Mouse (Mus musculus): ENCODE results near the gene Fscn1. TPM values are rescaled to one million over a fixed set of nuclear protein-coding genes. Genes with fewer than 3 reads are reported as not detected.

Gene Fscn1
- polyA plus RNA-seq, 2 experiments: 19.3 to 21.1 TPM

DNA sequence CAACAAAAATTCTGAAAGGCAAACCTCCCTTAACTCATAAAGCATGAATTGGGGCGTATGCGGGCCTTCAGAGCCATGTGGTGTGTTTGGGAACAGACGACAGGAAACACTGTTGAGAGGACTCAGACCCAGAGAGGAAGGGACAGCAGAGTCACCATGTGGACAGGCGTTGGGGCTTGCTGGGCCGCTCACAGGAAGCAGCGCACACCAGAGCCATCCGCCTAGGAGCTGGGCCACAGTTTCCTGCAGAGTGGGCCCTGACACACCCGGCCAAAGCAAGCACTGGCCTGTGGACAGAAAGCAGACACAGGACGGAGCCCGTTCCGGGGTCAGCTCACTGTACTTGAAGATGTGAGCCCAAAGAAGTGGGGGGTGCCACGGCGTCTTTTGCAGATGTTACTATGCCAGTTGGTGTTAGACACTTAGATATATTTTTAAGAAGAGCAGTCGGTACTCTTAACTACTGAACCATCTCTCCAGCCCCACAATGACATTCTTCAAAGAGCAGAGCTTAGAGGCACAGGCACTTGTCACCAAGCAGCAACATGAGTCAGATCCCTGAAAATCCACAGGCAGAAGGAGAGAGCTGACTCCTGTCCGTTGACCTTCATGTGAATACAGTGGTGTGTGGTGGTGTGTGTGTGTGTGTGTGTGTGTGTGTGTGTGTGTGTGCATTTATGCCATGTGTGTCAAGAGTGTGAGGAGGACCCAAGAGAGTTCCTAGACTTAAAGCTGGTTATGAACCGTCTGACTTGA is 22.1 kb downstream of the Fscn1 start:
- WGBS (ENCODE audit: insufficient replicate concordance): 46% methylated on average over 16 of the region's 16 CpGs
- peaks cover 17 to 25% of the 10 kb centered on the region in 2 experiments for H3K4me1 ChIP-seq (replicated peaks; ENCODE audit: control insufficient read depth in 2 of 2, insufficient read depth in 2 of 2, low read length in 1 of 2)
- no peak for ATAC-seq (ENCODE audit: insufficient read depth)
- H3K9me3 ChIP-seq (ENCODE audit: control insufficient read depth, low read length): no peaks in the 10 kb centered on the region
- H3K9ac ChIP-seq (replicated peaks): no peak overlapping the region
- TF ChIP-seq EP300 (IDR thresholded peaks at IDR 0.05; ENCODE audit: low read depth) (no peak), CTCF (IDR thresholded peaks at IDR 0.05; ENCODE audit: low read depth) (no peak)
- no peak overlapping the region for H3K27ac ChIP-seq
- no peaks in the 10 kb centered on the region for H3K36me3 ChIP-seq (replicated peaks; ENCODE audit: control insufficient read depth, insufficient read depth, low read depth)
- no peak for DNase-seq (ENCODE audit: low read depth in 3 of 3, low spot score in 3 of 3)
- H3K27me3 ChIP-seq (ENCODE audit: control insufficient read depth, insufficient read depth, low read length): no peaks in the 10 kb centered on the region
- H3K4me2 ChIP-seq (ENCODE audit: low read depth): no peak overlapping the region
- no peak overlapping the region for H3K4me3 ChIP-seq (ENCODE audit: insufficient read depth in 1 of 2, low read depth in 2 of 2, low read length in 2 of 2)

DNA sequence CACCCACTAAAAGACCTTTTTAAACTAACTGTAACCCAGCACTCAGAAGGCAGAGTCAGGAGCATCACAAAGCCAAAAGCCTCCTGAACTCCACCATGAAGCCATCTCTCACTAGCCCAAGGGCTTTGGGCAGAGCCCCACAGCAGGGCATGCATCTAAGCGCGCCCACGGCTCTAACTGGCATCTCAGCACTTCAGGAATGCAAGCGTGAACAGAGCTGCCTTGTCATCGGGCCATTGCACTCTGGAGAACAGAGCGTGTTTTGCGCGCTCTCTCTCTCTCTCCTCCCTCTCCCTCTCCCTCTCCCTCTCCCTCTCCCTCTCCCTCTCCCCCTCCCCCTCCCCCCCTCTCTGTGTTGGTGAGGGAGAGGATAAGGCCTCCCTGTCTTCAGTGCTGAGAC is 23.0 kb downstream of the Fscn1 start:
- Histone ChIP-seq H3K27ac (no peak overlapping the region), H3K4me1 (replicated peaks; ENCODE audit: control insufficient read depth in 2 of 2, insufficient read depth in 2 of 2, low read length in 1 of 2) (peaks cover 17 to 25% of the 10 kb centered on the region in 2 experiments), H3K9me3 (ENCODE audit: control insufficient read depth, low read length) (no peaks in the 10 kb centered on the region), H3K27me3 (ENCODE audit: control insufficient read depth, insufficient read depth, low read length) (no peaks in the 10 kb centered on the region), H3K36me3 (replicated peaks; ENCODE audit: control insufficient read depth, insufficient read depth, low read depth) (no peaks in the 10 kb centered on the region), H3K4me2 (ENCODE audit: low read depth) (no peak overlapping the region), H3K9ac (replicated peaks) (no peak overlapping the region), H3K4me3 (ENCODE audit: insufficient read depth in 1 of 2, low read depth in 2 of 2, low read length in 2 of 2) (no peak overlapping the region)
- ATAC-seq (ENCODE audit: insufficient read depth) (no peak), DNase-seq (ENCODE audit: low read depth in 3 of 3, low spot score in 3 of 3) (no peak)
- TF ChIP-seq EP300 (IDR thresholded peaks at IDR 0.05; ENCODE audit: low read depth) (no peak), CTCF (IDR thresholded peaks at IDR 0.05; ENCODE audit: low read depth) (no peak)
- WGBS (ENCODE audit: insufficient replicate concordance): 78% methylated on average over 8 of the region's 8 CpGs

DNA sequence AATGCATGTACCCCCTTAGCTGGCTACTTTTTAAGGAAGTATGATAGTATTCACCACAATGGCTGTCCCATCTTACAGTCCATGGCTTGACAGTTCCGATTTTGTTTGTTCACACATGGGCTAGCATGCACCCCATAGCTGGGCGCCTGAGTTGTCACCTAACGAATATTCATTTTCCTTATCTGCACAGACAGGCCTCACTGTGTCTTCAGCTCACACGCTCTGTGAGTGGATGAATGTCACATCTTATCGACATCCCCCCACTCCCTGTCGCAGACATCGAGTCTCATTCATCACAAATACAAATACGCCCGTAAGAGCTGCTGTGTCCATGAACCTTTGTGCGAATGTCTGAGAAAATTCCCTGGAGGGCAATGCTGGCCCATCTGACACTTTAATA is 24.1 kb downstream of the Fscn1 start:
- H3K9ac ChIP-seq (replicated peaks): 0 out of 2 replicates have a peak overlapping the region, but pooled peaks have one; percentile 8
- no peaks in the 10 kb centered on the region for H3K9me3 ChIP-seq (ENCODE audit: control insufficient read depth, low read length)
- peak; percentile 49 to 57 (median 52) for DNase-seq (ENCODE audit: low read depth in 3 of 3, low spot score in 3 of 3)
- 11% methylated on average over 10 of the region's 10 CpGs for WGBS (ENCODE audit: insufficient replicate concordance)
- TF ChIP-seq CTCF (IDR thresholded peaks at IDR 0.05; ENCODE audit: low read depth) (no peak), EP300 (IDR thresholded peaks at IDR 0.05; ENCODE audit: low read depth) (peak; percentile 71)
- H3K27ac ChIP-seq: peak overlapping the region; percentile 36
- H3K36me3 ChIP-seq (replicated peaks; ENCODE audit: control insufficient read depth, insufficient read depth, low read depth): no peaks in the 10 kb centered on the region
- H3K27me3 ChIP-seq (ENCODE audit: control insufficient read depth, insufficient read depth, low read length): no peaks in the 10 kb centered on the region
- peak; percentile 97 for ATAC-seq (ENCODE audit: insufficient read depth)
- H3K4me2 ChIP-seq (ENCODE audit: low read depth): peak overlapping the region; percentile 46
- H3K4me3 ChIP-seq (ENCODE audit: insufficient read depth in 1 of 2, low read depth in 2 of 2, low read length in 2 of 2): no peak overlapping the region
- H3K4me1 ChIP-seq (replicated peaks; ENCODE audit: control insufficient read depth in 2 of 2, insufficient read depth in 2 of 2, low read length in 1 of 2): peaks cover 17 to 25% of the 10 kb centered on the region in 2 experiments

DNA sequence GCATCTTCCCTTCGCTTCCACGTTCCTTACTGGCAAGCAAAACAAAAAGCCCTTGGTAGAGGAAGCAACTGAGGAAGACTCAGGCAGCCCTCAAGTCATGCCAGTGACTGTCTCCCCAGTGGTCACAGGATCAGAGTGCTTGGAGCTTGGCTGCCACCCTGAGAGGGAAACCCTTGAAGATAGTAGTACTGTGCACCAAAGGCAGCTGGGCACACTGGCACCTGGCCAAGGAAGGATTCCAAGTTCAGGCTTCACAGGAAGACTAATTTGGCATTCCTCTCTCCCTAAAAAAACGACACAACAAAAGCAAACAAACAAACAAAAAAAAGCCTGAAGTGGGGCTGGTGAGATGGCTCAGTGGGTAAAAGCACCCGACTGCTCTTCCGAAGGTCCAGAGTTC is 28.4 kb downstream of the Fscn1 start:
- peaks cover 9% of the 10 kb centered on the region for H3K36me3 ChIP-seq (replicated peaks; ENCODE audit: control insufficient read depth, insufficient read depth, low read depth)
- no peak overlapping the region for H3K27ac ChIP-seq
- DNase-seq (ENCODE audit: low read depth in 3 of 3, low spot score in 3 of 3): no peak
- no peak overlapping the region for H3K4me2 ChIP-seq (ENCODE audit: low read depth)
- no peak overlapping the region for H3K4me3 ChIP-seq (ENCODE audit: insufficient read depth in 1 of 2, low read depth in 2 of 2, low read length in 2 of 2)
- TF ChIP-seq CTCF (IDR thresholded peaks at IDR 0.05; ENCODE audit: low read depth): no peak
- TF ChIP-seq EP300 (IDR thresholded peaks at IDR 0.05; ENCODE audit: low read depth): no peak
- no peaks in the 10 kb centered on the region for H3K9me3 ChIP-seq (ENCODE audit: control insufficient read depth, low read length)
- H3K27me3 ChIP-seq (ENCODE audit: control insufficient read depth, insufficient read depth, low read length): no peaks in the 10 kb centered on the region
- 75% methylated on average over 5 of the region's 5 CpGs for WGBS (ENCODE audit: insufficient replicate concordance)
- H3K9ac ChIP-seq (replicated peaks): no peak overlapping the region
- no peak for ATAC-seq (ENCODE audit: insufficient read depth)
- H3K4me1 ChIP-seq (replicated peaks; ENCODE audit: control insufficient read depth in 2 of 2, insufficient read depth in 2 of 2, low read length in 1 of 2): peaks cover 17 to 20% of the 10 kb centered on the region in 2 experiments

DNA sequence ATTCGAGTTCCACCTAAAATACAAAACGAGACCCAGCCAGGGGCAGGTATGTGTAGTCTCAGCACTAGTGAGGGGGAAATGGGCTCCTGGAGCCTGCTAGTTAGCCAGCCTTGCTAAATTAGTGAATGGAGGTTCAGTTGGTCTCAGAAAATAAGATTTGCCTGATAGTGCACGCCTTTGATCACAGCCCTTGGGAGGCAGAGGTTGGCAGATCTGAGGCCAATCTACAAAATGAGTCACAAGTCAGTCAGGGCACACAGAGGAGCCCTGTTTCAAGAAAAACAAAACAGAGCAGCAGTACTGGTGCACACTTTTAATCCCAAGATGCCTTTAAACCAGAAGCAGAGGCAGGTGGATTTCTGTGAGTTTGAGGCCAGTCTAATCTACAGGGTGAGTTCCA is 29.0 kb downstream of the Fscn1 start:
- H3K4me3 ChIP-seq (ENCODE audit: insufficient read depth in 1 of 2, low read depth in 2 of 2, low read length in 2 of 2): no peak overlapping the region
- DNase-seq (ENCODE audit: low read depth in 3 of 3, low spot score in 3 of 3) (no peak), ATAC-seq (ENCODE audit: insufficient read depth) (no peak)
- H3K27me3 ChIP-seq (ENCODE audit: control insufficient read depth, insufficient read depth, low read length): no peaks in the 10 kb centered on the region
- H3K9me3 ChIP-seq (ENCODE audit: control insufficient read depth, low read length): no peaks in the 10 kb centered on the region
- no peak overlapping the region for H3K9ac ChIP-seq (replicated peaks)
- no peak overlapping the region for H3K27ac ChIP-seq
- H3K36me3 ChIP-seq (replicated peaks; ENCODE audit: control insufficient read depth, insufficient read depth, low read depth): peaks cover 10% of the 10 kb centered on the region
- 71% methylated on average over 3 of the region's 3 CpGs for WGBS (ENCODE audit: insufficient replicate concordance)
- no peak overlapping the region for H3K4me2 ChIP-seq (ENCODE audit: low read depth)
- no peak for TF ChIP-seq CTCF (IDR thresholded peaks at IDR 0.05; ENCODE audit: low read depth)
- TF ChIP-seq EP300 (IDR thresholded peaks at IDR 0.05; ENCODE audit: low read depth): no peak
- peaks cover 12 to 15% of the 10 kb centered on the region in 2 experiments for H3K4me1 ChIP-seq (replicated peaks; ENCODE audit: control insufficient read depth in 2 of 2, insufficient read depth in 2 of 2, low read length in 1 of 2)

Measured in liver, embryonic 14.5 days (tissue).